19 mouse cellular contexts compared by ENCODE assay signal in genomic region chr14:68246966-68247365, GRCm38 (mm10).
A peak's percentile ranks its signal among the peaks of the same experiment; 100 is the strongest.
DNase-seq lines count a peak whose midpoint lies in the region; ATAC-seq lines count a peak whose summit lies in the region.
"Had no signal": no experiment of that assay in that cellular context is flagged by ENCODE, and none has a peak within 500 bp of the region (broad histone marks: within the 10 kb centered on the region; RNA-seq: fewer than 3 reads in every experiment).

No protein-coding gene starts in this region.

- no peak overlapping the region for H3K9ac ChIP-seq in heart, embryonic 12.5 days
- H3K9ac ChIP-seq in midbrain, embryonic 11.5 days (ENCODE audit: low read length), result no peak overlapping the region
- H3K9ac ChIP-seq in midbrain, embryonic 13.5 days (replicated peaks), result no peak overlapping the region

- no peak overlapping the region for H3K27ac ChIP-seq in heart, embryonic 12.5 days (ENCODE audit: poor library complexity, severe bottlenecking)
- H3K27ac ChIP-seq in midbrain, embryonic 11.5 days (ENCODE audit: low read depth, low read length), result no peak overlapping the region
- no peak overlapping the region for H3K27ac ChIP-seq in midbrain, embryonic 13.5 days

- no peaks in the 10 kb centered on the region for H3K36me3 ChIP-seq in heart, embryonic 12.5 days
- no peaks in the 10 kb centered on the region for H3K36me3 ChIP-seq in midbrain, embryonic 11.5 days (ENCODE audit: control insufficient read depth, insufficient read depth, low read length)
- H3K36me3 ChIP-seq in midbrain, embryonic 13.5 days, result no peaks in the 10 kb centered on the region
- H3K36me3 ChIP-seq: G1E had no signal

- ATAC-seq in heart, embryonic 12.5 days (ENCODE audit: insufficient number of reproducible peaks, low FRiP score), result no peak
- no peak for ATAC-seq in midbrain, embryonic 11.5 days (ENCODE audit: low FRiP score)
- no peak for ATAC-seq in midbrain, embryonic 13.5 days
- ATAC-seq: activated CD4-positive, CD25-positive, alpha-beta regulatory T cell, adult 4 months; CD4-positive, CD25-positive, alpha-beta regulatory T cell, adult 4 months; Patski had no signal

- no peak overlapping the region for H3K4me2 ChIP-seq in heart, embryonic 12.5 days
- no peak overlapping the region for H3K4me2 ChIP-seq in midbrain, embryonic 11.5 days
- H3K4me2 ChIP-seq in midbrain, embryonic 13.5 days (replicated peaks), result no peak overlapping the region

- DNase-seq in heart, adult 11 months, result peak; percentile 51
- peak; percentile 56 for DNase-seq in midbrain, embryonic 11.5 days (ENCODE audit: low spot score, missing footprints)
- DNase-seq: adrenal gland, adult 2 months; adrenal gland, adult 8-10 months; adrenal gland, postnatal 10 days; adrenal gland, postnatal 14 days; adrenal gland, postnatal 25 days; adrenal gland, postnatal 36 days; B cell, adult 2 months; cerebellum, adult 11 months; cerebellum, adult 11-12 months; cerebellum, adult 18-20 months had no signal

- no peaks in the 10 kb centered on the region for H3K9me3 ChIP-seq in heart, embryonic 12.5 days (replicated peaks)
- no peaks in the 10 kb centered on the region for H3K9me3 ChIP-seq in midbrain, embryonic 11.5 days (ENCODE audit: control insufficient read depth, low read length)
- 0 out of 2 replicates have a peak, but pooled peaks cover 4% of the 10 kb centered on the region for H3K9me3 ChIP-seq in midbrain, embryonic 13.5 days

- 73% methylated on average over 2 of the region's 2 CpGs for WGBS in heart, embryonic 12.5 days
- 88% methylated on average over 2 of the region's 2 CpGs for WGBS in midbrain, embryonic 11.5 days
- 81% methylated on average over 2 of the region's 2 CpGs for WGBS in midbrain, embryonic 13.5 days

- H3K4me1 ChIP-seq in heart, embryonic 12.5 days (replicated peaks), result no peaks in the 10 kb centered on the region
- H3K4me1 ChIP-seq in midbrain, embryonic 11.5 days (ENCODE audit: control insufficient read depth, insufficient read depth, low read length), result no peaks in the 10 kb centered on the region
- no peaks in the 10 kb centered on the region for H3K4me1 ChIP-seq in midbrain, embryonic 13.5 days (replicated peaks)

- no peak overlapping the region for H3K4me3 ChIP-seq in heart, embryonic 12.5 days
- H3K4me3 ChIP-seq in midbrain, embryonic 11.5 days (ENCODE audit: low read depth, low read length), result no peak overlapping the region
- no peak overlapping the region for H3K4me3 ChIP-seq in midbrain, embryonic 13.5 days (replicated peaks)

- no peaks in the 10 kb centered on the region for H3K27me3 ChIP-seq in heart, embryonic 12.5 days (replicated peaks)
- no peaks in the 10 kb centered on the region for H3K27me3 ChIP-seq in midbrain, embryonic 11.5 days (ENCODE audit: control insufficient read depth, insufficient read depth, low read length)
- no peaks in the 10 kb centered on the region for H3K27me3 ChIP-seq in midbrain, embryonic 13.5 days
- H3K27me3 ChIP-seq: CH12.LX had no signal
